Mouse (Mus musculus) CD4-positive naive resting alpha-beta T cell, adult 57 days (primary cell): Measurements from ENCODE around the gene Amy2a4. TPM values are rescaled to one million over a fixed set of nuclear protein-coding genes. Genes with fewer than 3 reads are reported as not detected.

ENCODE experiments used
- total RNA-seq: library from RNA; stranded (reverse); gene quantifications from one replicate; pipeline ENCODE4 v1.2.4, GENCODE M21; 2023

Amy2a4 gene
- total RNA-seq, result 0.21 TPM

DNA sequence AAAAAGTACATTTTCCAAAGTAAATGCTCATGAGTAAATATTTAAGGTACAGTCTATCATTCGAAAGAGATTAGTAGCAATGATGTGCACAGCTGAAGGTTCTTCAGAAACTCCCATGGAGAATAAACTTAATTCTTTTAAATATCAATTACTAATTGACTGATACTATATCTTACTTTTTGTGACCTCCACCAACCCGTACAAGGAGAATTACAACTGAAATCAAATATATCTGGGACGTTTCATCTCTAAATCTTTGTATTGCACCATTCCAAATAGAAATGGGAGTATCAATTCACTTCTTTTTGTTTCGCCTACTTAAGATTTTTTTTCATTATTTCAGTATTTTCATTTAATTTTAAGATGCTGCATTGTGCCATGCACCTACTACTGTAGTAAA is at the start of gene Amy2a4:
Amy2a4 (minus strand) TSS at position 101 of the 400 bp plus-strand sequence.

DNA sequence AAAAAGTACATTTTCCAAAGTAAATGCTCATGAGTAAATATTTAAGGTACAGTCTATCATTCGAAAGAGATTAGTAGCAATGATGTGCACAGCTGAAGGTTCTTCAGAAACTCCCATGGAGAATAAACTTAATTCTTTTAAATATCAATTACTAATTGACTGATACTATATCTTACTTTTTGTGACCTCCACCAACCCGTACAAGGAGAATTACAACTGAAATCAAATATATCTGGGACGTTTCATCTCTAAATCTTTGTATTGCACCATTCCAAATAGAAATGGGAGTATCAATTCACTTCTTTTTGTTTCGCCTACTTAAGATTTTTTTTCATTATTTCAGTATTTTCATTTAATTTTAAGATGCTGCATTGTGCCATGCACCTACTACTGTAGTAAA is 32.7 kb upstream of the Amy2a4 start, which contains the start of gene Amy2a3:
Amy2a3 (minus strand) TSS at position 101 of the 400 bp plus-strand sequence.

DNA sequence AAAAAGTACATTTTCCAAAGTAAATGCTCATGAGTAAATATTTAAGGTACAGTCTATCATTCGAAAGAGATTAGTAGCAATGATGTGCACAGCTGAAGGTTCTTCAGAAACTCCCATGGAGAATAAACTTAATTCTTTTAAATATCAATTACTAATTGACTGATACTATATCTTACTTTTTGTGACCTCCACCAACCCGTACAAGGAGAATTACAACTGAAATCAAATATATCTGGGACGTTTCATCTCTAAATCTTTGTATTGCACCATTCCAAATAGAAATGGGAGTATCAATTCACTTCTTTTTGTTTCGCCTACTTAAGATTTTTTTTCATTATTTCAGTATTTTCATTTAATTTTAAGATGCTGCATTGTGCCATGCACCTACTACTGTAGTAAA is 32.5 kb downstream of the Amy2a4 start, which contains the start of gene Amy2a5:
Amy2a5 (minus strand) TSS at position 101 of the 400 bp plus-strand sequence.

Other genes with a start within 250 kb of the Amy2a4 start
- 2.1 TPM for gene Amy2a5, start 32.6 kb downstream of the Amy2a4 start, total RNA-seq
- 0.21 TPM for gene Amy2a3, start 32.6 kb upstream of the Amy2a4 start, total RNA-seq
- gene Amy2a2, start 65.2 kb upstream of the Amy2a4 start, total RNA-seq, result 0.21 TPM
- gene Amy2a1, start 241.0 kb upstream of the Amy2a4 start, total RNA-seq, result 2.7 TPM